Mouse (Mus musculus) left cerebral cortex, postnatal 14 days (tissue): ENCODE data around the gene Ncoa3. TPM values are rescaled to one million over a fixed set of nuclear protein-coding genes. Genes with fewer than 3 reads are reported as not detected.

ENCODE experiments used
- DNase-seq, 2 experiments: peaks; one replicate each; pipeline ENCODE4 v3.0.0; 2021 to 2022; ENCODE audit warnings: low spot score in 2 of 2, mixed read lengths in 1 of 2
- intact Hi-C: fragments of 180-260 bp; cut with DNase I; formaldehyde crosslinking; loops from one replicate; pipeline ENCODE4 v1.15.1; 2025
- total RNA-seq, 2 experiments: library from RNA; stranded (reverse); gene quantifications; 2 replicates each; pipeline ENCODE4 v1.2.3; 2021

Gene Ncoa3
- total RNA-seq, 2 experiments from 2014 or later, result 32.0 to 34.7 TPM

- intact Hi-C loops, result loop anchor here (2.0 kb wide), 1 partner anchor 479 kb away; no protein-coding TSS in a partner anchor
- DNase-seq, result no peak
Observed at GRCm38 (mm10) chr2:166085780-166086179, 93.3 kb downstream of the Ncoa3 start.

GRCm38 (mm10) chr2:166086457-166087233, 94.2 kb downstream of the Ncoa3 start:
- no peak for DNase-seq
- intact Hi-C loops, result no loop called here

GRCm38 (mm10) chr2:166088991-166089390, 96.6 kb downstream of the Ncoa3 start:
- DNase-seq, result no peak
- intact Hi-C loops, result no loop called here

DNA sequence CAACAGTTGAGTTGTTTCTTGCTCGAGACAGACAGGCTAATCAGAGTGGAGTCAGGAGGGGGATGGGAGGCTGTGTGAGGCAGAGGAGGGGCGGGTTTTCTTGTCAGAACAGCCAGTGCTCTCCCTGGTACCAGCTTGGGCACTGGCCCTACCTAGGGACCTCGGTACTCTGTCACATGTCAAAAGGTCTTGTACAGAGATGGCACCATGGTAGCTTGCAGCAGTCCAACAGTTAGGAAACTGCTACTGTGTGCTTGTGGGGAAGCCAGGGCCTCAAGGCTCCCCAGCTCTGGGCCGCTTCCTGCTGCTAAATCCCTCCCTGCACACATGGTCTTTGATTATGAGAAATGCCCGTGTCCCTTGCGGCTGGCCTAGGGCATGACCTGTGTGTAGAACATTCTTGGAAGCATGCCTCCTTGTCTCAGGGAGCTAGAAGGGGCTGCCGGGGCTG, 97.7 kb downstream of the Ncoa3 start:
- intact Hi-C loops, result no loop called here
- no peak for DNase-seq

- no peak for DNase-seq
- intact Hi-C loops, result no loop called here
Observed at GRCm38 (mm10) chr2:166091599-166091998, 99.2 kb downstream of the Ncoa3 start.

GRCm38 (mm10) chr2:166092412-166092811, 100.0 kb downstream of the Ncoa3 start:
- no peak for DNase-seq
- intact Hi-C loops, result no loop called here

GRCm38 (mm10) chr2:166096300-166096699, 103.9 kb downstream of the Ncoa3 start:
- intact Hi-C loops, result no loop called here
- no peak for DNase-seq

DNA sequence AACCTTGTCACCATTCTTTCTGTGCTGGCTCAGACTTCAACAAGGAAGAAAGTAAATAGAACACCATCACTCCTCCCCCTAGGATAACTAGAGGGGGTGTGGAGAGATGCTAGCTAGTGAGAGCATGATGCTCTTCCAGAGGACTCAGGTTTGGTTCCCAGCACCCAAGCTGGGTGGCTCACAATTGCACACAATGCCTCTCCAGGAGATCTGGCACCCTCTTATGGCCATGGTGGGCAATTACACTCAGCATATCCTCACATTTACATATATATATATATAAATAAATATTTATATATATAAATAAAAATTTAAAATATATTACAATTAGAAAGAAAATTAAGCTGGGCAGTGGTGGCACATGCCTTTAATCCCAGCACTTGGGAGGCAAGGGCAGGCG, 104.4 kb downstream of the Ncoa3 start:
- intact Hi-C loops, result no loop called here

GRCm38 (mm10) chr2:166097443-166098291, 105.2 kb downstream of the Ncoa3 start:
- intact Hi-C loops, result no loop called here
- DNase-seq, result no peak

More for the DNA sequence above, 104.4 kb downstream of the Ncoa3 start:
- DNase-seq, result no peak

DNA sequence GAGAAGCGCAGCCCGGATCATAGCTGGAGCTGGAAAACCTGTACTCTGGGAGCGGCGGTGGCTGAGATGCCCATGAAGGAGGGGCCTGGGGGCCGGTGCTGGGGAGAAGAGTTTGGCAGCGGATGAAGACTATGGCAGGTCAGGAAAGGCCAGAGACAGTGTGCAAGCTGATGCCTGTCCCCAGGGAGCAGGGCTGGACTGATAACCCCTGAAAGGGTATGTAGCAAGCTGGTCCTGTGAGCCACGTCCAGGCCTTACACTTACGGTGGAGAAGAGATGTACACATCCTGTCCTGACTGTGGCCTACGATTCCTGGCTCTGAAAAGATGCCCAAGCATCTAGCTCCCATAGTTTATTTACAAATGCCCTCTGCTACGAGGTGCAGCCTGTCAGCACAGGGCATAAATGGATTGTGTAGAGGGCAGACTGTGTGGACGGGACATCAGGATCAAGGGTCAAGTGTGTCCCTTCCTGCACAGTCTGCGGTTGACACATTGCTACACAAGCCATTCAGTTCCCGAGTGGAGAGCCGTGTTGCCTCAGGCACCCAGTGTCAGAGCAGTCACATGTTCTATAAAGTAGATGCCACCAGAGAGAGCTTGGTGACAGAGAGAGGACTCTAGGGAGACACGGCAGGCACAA, 106.0 kb downstream of the Ncoa3 start:
- no peak for DNase-seq
- intact Hi-C loops, result no loop called here

- DNase-seq, result peak in 1 of 2 experiments; percentile 67
- intact Hi-C loops, result loop anchor here (10.0 kb wide), 1 partner anchor 334 kb away; no protein-coding TSS in a partner anchor
Observed at GRCm38 (mm10) chr2:166100309-166101262, 108.2 kb downstream of the Ncoa3 start.

DNA sequence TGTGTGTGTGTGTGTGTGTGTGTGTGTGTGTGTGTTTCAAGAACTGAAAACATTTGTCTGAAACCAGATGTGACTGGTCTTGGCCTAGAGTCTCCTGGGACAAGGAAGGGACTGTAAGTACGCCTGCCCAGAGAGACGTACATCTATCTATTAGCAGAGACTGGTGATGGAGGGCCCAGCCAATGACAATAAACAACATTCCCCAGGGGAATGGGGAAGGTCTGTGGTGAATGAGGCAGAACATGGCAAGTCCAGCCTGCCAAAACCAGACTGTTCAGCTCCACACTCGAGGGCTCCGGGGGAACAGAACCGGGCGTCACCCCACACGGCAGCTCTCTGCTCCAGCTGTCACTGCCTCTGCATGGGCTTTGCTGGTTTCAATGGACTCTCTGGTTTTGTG, 110.5 kb downstream of the Ncoa3 start:
- no peak for DNase-seq
- intact Hi-C loops, result loop anchor here (10.0 kb wide), 1 partner anchor 332 kb away; no protein-coding TSS in a partner anchor

- no peak for DNase-seq
- intact Hi-C loops, result loop anchor here (5.0 to 10.0 kb wide), 2 partner anchors 46 to 329 kb away; no protein-coding TSS in a partner anchor
Observed at GRCm38 (mm10) chr2:166105911-166106310, 113.5 kb downstream of the Ncoa3 start.

- intact Hi-C loops, result loop anchor here (5.0 to 10.0 kb wide), 2 partner anchors 46 to 328 kb away; no protein-coding TSS in a partner anchor
- DNase-seq, result peak; percentile 48 to 54
Observed at GRCm38 (mm10) chr2:166106631-166107030, 114.2 kb downstream of the Ncoa3 start.

DNA sequence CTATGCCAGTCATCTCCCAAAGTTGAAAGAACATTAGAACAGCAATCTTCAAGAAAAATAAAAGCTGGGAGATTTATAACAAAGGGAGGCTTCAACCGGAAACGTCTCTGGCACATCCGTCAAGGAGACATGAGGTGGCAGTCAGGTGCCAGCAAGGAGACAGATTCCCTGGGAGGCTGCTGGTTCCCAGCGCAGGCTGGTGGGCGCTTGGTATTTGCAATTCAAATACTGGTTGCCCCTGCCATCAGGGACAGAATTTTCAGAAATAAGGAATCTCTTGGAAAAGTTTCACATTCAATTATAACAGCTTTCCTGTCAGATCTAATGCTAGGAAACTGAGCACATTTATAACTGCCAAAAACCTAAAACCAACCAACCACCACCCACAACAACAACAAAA, 115.5 kb downstream of the Ncoa3 start:
- intact Hi-C loops, result loop anchor here (5.0 to 10.0 kb wide), 2 partner anchors 44 to 327 kb away; no protein-coding TSS in a partner anchor
- peak in 1 of 2 experiments; percentile 49 for DNase-seq

DNA sequence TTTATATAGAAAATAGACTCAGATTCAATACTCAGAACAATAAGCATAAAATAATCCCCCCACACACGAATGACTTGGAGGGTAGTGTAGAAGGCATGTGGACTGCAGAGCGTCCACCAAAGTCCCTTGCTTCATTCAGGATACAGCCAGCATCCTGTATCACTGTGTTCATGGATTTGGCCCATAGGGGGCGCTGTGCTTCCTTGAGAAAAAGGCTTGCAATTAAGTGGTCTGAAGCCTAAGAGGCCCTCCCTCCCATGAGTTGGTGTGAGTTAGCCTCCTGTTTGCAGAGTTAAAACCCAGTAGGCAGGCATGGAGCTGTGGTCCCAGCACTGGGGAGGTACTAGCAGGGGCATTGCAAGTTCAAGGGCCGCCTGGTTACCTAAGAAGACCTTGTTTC, 115.9 kb downstream of the Ncoa3 start:
- intact Hi-C loops, result loop anchor here (5.0 to 10.0 kb wide), 2 partner anchors 44 to 326 kb away; no protein-coding TSS in a partner anchor
- DNase-seq, result peak; percentile 92 to 94

GRCm38 (mm10) chr2:166110764-166111163, 118.3 kb downstream of the Ncoa3 start:
- no peak for DNase-seq
- intact Hi-C loops, result no loop called here

DNA sequence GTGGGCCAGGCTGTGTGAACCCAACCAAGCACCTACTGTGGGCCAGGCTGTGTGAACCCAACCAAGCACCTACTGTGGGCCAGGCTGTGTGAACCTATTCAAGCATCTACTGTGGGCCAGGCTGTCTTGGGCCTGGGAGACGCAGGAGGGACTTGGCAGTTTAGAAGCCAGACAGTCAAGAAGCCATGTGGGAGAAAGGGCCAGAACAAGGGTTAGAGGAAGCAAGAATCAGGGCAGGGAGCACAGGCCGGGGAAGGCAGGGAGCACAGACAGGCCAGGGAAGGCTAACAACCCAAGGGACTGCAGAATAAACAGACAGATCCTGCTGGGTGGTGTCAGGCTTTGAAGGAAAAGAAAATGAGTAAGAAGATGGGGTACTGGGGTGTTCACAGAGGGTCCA, 118.8 kb downstream of the Ncoa3 start:
- DNase-seq, result no peak
- intact Hi-C loops, result no loop called here
